9 mouse cellular contexts compared by ENCODE assay signal in the genomic region with DNA sequence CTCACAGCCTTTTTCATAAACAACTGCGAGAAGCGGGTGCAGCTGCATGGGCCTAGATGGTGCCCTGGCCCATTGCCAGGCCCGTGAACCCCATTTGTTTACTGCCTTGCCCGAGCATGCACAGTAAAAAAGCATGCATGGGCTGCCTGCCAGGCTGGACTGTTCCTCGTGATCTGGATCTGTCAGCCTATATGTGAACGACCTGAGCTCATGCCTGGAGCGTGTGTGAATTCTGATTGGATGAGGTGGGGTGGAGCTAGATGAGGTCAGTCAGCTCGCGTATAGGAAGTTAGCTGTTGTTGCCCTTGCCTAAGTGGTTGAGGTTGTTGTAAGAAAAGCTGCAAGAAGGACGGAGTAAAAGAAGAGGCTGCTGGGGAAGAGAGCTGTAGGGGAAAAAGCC.
DNase-seq lines count a peak whose midpoint lies in the region; ATAC-seq and TF ChIP-seq lines count a peak whose summit lies in the region.
"Had no signal": no experiment of that assay in that cellular context is flagged by ENCODE, and none has a peak within 500 bp of the region (broad histone marks: within the 10 kb centered on the region; RNA-seq: fewer than 3 reads in every experiment).

No protein-coding gene starts in this region.

- H3K36me3 ChIP-seq in heart, embryonic 13.5 days, result no peaks in the 10 kb centered on the region
- H3K36me3 ChIP-seq in small intestine, adult 2 months (ENCODE audit: control insufficient read depth, insufficient read depth, low read length), result no peaks in the 10 kb centered on the region

- no peaks in the 10 kb centered on the region for H3K9me3 ChIP-seq in heart, embryonic 13.5 days

- H3K4me2 ChIP-seq in heart, embryonic 13.5 days, result peak overlapping the region; percentile 20; the same call in 1 of the 2 replicates

- TF ChIP-seq POLR2A in small intestine, adult 2 months (IDR thresholded peaks at IDR 0.05; ENCODE audit: low read depth, low read length), result no peak

- H3K4me3 ChIP-seq in heart, embryonic 13.5 days, result no peak overlapping the region
- no peak overlapping the region for H3K4me3 ChIP-seq in small intestine, adult 2 months (ENCODE audit: low read depth, low read length)

- H3K4me1 ChIP-seq in heart, embryonic 13.5 days, result 0 out of 2 replicates have a peak, but pooled peaks cover 6% of the 10 kb centered on the region
- peaks cover 3% of the 10 kb centered on the region; the same call in 1 of the 2 replicates for H3K4me1 ChIP-seq in small intestine, adult 2 months (ENCODE audit: control insufficient read depth, insufficient read depth, insufficient read length, low read length)

- 61% methylated on average over 10 of the region's 10 CpGs for WGBS in heart, embryonic 13.5 days
- WGBS in small intestine, adult 2 months, result 9% methylated on average over 10 of the region's 10 CpGs

- no peak for ATAC-seq in heart, embryonic 13.5 days (ENCODE audit: extremely low read depth, insufficient number of reproducible peaks, low FRiP score, low TSS enrichment)
- ATAC-seq in megakaryocyte, adult 5-6 weeks (ENCODE audit: poor library complexity, severe bottlenecking), result no peak

- H3K27ac ChIP-seq in heart, embryonic 13.5 days (replicated peaks), result peak overlapping the region; percentile 54; the same call in 1 of the 2 replicates
- peak overlapping the region; percentile 66; the same call in 1 of the 2 replicates for H3K27ac ChIP-seq in small intestine, adult 2 months (ENCODE audit: insufficient read depth, low read depth, low read length)
- H3K27ac ChIP-seq: macrophage had no signal

- DNase-seq in heart, adult 9 months (ENCODE audit: low spot score in 2 of 2), result no peak
- peak; percentile 24 for DNase-seq in retina, postnatal 1 day
- DNase-seq in retina, embryonic 14.5 days (ENCODE audit: low spot score), result no peak
- peak; percentile 36 for DNase-seq in kidney, postnatal 14 days
- DNase-seq in adrenal gland, postnatal 36 days, result no peak

- no peaks in the 10 kb centered on the region for H3K27me3 ChIP-seq in heart, embryonic 13.5 days (replicated peaks)
- no peaks in the 10 kb centered on the region for H3K27me3 ChIP-seq in small intestine, adult 2 months (ENCODE audit: control insufficient read depth, insufficient read depth, low read length)

- no peak overlapping the region for H3K9ac ChIP-seq in heart, embryonic 13.5 days

- TF ChIP-seq CTCF in small intestine, adult 2 months (IDR thresholded peaks at IDR 0.05; ENCODE audit: extremely low read depth, insufficient read length, insufficient replicate concordance, low read depth, low read length), result no peak

Comparison
In these comparisons a context has a peak if more than half of its experiments do, and no peak if none do; other contexts are left out.
1. DNase-seq: peak in retina, postnatal 1 day (single experiment) and kidney, postnatal 14 days (single experiment); none in heart, adult 9 months (0 of 2), retina, embryonic 14.5 days (single experiment) and adrenal gland, postnatal 36 days (0 of 2).